Mouse (Mus musculus): ENCODE results near the gene Zmynd12.

Gene Zmynd12

DNA sequence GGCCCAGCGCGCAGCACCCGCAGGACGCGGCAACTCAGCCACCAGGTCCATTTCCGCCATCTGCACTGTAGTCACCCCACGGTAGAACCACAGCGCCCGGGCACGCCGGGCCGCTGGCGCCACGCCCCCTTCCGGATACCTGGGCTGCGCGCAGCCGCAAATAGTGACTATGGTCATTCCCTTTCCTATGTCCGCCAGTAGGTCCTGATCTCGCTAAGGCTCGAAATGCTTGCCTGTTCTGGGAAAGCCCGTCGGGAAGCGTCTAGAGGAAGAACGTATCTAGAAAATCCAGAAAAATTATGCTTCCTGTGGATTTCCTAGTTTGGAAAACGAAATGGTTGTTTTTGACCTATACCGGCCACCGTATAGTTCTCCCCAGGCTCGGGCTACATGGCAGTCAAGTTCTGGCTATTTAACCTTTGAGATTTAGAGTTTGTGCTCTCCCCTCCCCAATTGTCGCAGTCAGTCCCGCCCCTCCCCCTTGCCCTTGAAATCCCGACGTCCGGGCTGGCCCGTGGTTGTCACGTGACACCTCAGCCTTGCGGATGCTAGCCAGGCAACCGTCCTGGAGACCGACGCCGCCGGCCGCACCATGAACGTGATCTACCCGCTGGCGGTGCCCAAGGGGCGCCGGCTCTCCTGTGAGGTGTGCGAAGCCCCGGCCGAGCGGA lies at the start of gene Zmynd12, which contains the start of gene Ppcs:
Zmynd12 (plus strand) TSS at position 521 of the 671 bp plus-strand sequence.
Ppcs (minus strand) TSS at position 127 of the 671 bp plus-strand sequence.
- DNase-seq (ENCODE audit: low spot score in 2 of 2): peak; percentile 84 to 87

DNA sequence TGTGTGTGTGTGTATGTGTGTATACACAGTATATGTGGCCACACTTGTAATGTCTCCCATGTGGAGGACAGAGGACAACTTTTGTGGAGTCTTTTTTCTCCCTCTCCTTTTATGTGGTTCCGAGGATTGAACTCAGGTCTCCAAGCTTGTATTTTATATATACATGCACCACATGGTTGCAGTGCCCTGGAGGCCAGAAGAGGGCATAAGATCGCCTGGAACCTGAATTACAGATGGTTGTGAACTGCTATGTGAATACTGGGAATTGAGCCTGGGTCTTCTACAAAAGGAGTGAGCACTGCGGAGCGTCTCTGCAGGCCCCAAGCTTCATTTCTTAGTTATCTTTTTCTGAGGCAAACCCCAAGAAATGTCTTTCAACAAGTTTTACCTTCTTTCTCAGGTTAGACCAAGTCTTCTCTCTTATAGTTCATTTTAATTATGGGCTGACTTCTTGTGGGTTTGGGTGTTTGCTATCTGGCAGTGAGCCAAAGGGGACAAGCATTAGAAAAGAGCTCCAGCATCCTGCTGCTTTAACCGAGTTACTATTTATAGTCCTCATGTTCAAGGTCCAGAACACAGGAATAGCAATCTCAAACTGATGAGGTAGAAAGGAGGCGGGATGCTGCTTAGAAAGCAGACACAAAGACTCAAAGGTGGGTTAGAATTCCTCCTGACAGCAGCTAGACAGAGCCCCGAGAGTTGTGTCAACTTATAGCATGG lies 41.0 kb upstream of the Zmynd12 start:
- no peak for DNase-seq (ENCODE audit: low spot score in 2 of 2)

DNA sequence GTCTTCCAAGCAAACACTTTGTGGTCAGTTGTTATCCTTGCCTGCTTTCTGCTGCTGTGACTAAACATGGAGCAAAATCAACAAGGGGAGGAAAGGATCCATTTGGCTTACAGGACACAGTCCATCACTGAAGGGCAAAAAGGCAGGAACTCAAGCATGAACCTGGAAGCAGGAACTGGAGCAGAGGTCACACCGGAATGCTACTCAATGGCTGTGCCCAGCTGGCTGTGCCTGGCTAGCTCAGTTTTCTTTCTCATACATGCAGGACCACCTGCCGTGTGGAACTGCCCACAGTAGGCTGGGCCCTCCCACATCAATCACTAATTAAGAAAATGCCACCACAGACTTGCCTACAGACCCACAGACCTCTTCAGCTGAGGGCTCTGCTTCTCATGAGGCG lies 33.4 kb upstream of the Zmynd12 start:
- no peak for DNase-seq (ENCODE audit: low spot score in 2 of 2)

DNA sequence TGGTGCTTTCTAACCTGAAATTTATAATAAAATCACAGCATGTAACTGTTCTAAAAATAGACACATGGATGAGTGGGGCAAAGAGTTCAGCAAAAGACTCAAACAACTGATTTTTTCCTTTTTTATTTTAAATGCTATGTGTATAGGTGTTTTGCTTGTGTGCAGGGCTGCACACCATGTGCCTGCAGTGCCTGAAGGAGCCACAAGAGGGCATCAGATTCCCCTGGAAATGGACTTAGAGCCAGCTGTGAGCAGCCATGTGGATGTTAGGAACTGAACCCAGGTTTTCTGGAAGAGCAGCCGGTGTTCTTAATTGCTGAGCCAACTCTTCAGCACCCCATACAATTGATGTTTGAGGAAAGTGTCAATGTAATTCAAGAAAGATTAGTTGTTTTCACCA lies 32.2 kb upstream of the Zmynd12 start:
- no peak for DNase-seq (ENCODE audit: low spot score in 2 of 2)

DNA sequence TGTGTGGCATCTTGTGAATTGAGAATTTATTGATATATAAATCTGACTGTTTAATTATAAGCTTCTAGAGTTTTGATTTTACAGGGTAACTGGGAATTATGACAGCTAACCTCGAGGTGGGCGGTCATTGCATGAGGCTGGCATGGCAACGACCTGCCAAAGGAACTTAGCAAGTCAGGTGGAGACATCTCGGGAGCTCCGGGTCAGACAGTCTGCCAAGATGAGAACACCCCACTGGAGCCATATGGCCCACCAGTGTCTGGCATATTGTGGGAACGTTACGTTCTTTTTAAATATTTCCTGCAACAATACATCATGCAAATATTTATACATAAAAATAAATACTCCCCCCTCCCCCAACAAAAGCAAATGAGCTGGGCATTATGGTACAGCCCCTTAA lies 23.9 kb upstream of the Zmynd12 start:
- no peak for DNase-seq (ENCODE audit: low spot score in 2 of 2)

DNA sequence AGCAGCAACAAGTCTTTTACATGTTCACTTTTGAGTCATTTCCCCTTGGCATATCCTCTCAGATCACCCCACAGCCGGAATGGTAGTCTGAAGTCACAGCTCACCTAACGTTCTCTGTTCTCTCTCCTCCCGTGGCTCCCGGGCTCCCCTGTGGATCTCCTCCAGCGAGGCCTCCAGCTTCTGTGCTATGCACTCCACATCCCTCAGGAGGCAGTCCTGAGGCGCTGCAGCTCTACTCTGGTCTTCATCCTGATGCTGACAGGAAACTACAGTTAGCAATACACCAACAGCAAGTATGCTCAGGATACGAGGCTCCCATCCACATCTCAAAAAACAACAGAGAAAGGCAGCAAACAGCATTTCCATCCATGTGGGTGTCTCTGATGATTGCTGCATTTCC lies 21.7 kb upstream of the Zmynd12 start:
- no peak for DNase-seq (ENCODE audit: low spot score in 2 of 2)

DNA sequence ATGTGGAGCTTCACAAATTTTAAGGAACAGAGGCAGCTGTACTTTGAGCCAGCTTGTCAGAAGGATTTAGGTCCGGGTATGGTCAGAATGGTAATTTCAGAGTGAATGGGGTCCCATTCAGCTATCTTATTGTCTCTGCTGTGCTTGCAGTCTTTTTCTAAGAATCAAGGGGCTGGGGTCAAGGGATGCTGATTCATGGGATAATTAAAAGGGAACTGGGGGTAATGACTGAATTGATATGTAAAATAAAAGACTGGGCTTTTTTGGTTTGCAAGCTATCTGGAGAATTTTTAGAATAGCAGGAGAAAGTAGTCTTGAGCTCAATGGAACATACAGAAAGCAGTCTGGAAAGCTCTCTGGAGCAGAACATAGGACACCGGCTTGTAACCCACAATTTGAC lies 19.2 kb upstream of the Zmynd12 start:
- DNase-seq (ENCODE audit: low spot score in 2 of 2): no peak

DNA sequence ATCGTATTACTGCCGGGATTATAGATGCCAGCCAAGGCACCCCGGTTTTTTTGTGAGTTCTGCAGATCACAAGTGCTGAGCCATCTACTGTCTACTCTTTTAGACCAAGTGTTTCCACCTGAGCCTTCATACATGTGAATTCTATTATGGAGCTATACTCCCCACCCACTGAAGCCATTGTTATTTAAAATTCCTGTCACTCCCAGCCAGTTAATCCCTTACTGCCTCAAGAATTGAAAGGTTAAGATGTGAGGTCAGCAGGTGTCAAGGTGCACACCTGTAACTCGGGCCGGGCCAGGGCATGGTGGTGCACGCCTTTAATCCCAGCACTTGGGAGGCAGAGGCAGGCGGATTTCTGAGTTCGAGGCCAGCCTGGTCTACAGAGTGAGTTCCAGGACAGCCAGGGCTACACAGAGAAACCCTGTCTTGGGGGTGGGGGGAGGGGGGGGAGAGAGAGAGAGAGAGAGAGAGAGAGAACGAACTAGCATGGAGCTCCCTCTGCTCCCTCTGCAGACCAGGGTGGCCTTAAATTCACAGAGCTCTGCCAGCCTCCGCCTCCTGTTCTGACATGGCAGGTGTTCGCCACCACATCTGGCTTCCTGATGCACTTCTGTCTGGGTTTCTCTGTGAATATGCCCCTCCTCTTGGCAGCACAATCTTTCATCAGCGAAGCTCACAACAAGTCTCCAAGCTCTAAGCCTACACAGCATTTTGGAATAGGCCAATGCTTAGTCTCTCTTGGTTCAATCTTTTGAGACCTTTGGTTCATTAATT lies 10.6 kb upstream of the Zmynd12 start:
- DNase-seq (ENCODE audit: low spot score in 2 of 2): no peak

DNA sequence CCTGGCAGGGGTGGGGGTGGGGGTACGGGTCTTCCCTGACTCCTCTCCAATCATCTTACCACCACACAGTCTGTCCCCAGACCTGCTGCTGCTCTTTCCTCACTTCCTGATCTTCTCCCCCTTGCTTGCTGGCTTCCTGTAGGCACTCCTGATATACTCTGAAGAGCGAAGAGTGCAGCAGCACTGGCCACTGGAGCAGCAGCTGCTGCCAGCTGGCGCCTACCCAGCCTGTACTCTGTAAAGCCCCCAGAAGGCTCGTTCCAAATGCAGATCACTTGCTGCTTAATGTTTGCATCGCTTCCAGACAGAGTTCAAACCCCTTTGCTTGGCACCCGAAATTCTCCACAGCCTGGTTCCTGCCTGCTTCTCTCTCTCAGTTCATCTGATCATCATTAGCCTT lies 9.8 kb upstream of the Zmynd12 start:
- DNase-seq (ENCODE audit: low spot score in 2 of 2): no peak

DNA sequence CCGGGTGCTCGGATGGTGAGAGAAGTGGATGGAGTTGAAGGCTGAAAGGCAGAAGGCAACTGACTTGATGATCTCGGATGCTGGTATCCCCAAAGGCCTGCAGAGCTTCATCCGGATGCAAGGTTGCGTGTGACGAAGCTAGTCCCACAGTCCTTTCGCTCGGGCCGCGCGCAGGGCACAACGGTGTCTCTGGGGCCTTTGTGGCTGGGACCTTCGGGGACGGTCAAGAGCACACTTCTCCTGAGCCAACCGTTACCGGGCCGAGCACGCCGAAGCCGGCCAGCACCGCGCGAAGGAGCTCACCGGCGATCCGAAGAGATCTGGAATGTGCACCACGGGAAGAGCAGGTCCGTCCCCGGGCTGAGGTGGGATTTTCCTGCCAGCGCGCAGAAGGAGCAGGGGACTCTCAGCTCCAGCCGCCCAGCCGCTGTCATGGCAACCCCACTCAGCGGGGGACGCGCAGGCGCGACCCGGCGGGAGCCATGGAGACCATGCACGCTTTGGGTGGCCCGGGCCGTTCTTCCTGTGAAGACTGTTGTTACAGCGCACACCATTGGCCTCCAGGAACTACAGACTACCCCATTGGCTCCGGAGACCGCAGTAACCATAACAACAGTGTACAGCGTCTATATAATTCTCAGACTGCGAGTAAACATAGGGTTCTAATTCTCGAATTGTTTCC lies 7.4 kb upstream of the Zmynd12 start, which contains the start of gene Ccdc30:
Ccdc30 (minus strand) TSS at position 450 of the 682 bp plus-strand sequence.
- DNase-seq (ENCODE audit: low spot score in 2 of 2): peak; percentile 71 to 78

DNA sequence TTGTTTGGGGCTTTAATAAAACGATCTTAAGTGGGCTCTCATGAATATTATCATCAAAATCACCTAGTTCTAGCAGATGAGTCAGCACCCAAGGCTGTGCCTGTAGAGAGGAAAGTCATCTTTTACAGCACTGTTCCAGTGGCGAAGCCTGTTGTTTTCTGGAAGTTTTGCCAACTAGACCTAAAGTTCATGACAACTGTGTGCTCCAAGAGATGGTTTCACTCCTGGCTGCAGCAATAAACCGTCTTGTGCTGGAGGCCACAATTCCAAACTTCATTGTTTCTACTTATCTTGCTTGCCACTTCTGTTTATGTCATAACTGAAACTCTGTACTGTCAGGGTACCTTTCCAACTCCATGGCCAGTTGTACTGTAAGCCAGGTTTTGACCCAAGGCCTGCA lies 5.3 kb upstream of the Zmynd12 start:
- no peak for DNase-seq (ENCODE audit: low spot score in 2 of 2)

DNA sequence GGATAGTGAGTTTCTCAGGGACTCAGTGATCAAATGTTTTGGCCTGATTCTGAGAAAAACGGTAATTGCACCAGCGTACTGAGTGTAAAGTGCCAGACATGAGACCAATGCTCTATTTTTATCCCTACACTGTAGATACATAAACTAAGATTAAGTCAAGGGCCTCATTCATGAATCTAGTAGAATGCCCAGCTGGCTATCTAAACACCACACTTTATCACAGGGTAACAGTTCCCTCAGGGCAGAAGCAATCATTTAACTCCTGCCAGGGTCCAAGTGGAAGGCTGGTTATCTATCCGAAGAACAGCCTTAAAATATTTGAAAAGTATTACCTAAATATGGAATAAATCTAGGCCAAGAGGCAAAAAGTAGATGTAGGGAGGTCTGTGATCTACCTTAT lies 4.7 kb upstream of the Zmynd12 start:
- DNase-seq (ENCODE audit: low spot score in 2 of 2): no peak

DNA sequence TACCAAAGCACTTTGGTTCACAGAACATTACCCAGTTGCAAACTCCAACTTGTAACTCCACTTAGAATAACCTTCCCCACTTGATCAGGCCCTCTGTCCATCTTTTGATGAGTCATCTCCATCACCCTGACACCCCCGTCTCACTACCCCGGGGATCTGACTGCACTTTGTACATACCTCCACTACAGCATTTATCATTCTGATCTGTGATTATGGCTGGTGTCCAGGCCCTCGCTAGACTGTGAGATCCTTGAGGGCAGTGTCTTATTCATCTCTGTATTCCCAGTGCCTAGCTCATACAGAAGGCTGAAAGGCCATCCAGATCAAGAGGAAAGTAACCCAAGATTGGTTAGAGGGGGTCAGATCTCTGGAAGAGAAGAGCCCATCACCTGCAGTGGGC lies 1.4 kb upstream of the Zmynd12 start:
- DNase-seq (ENCODE audit: low spot score in 2 of 2): no peak

DNA sequence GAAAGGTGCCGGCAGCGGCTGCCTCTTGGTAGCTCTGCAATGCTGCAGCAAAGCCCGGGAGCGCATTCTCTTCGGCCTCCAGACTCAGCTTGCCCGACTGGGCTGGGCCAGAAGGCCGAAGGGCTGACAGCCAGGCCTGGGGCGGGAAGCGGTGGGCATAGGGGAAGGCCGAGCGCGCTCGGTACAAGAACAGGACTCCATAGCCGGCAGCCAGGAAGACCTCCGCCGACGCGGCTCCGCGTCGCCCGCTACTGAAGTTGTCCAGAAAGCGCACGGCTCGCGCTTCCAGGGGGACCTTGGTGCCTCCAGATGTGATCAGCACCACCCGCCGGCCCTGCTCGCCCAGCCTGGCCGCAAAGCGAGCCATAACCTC lies 707 bp upstream of the Zmynd12 start:
- no peak for DNase-seq (ENCODE audit: low spot score in 2 of 2)

DNA sequence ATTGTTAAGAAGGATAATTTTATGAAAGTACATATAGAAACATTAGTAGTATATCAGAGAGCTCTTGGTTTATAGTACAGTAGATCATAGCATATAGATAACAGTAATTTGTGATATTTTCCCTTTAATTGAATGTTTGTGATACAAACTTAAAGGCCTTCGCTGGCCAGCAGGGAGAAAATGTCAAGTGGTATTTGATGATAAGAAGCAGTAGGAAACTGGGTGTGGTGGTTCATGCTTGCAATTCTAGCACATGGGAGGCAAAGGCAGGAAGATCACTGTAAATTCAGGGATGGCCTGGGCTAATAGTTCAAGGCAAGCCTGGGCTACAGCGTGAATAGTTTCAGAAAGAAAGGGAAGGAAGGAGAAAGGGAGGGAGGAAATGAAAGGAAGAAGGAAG lies 2.5 kb downstream of the Zmynd12 start:
- no peak for DNase-seq (ENCODE audit: low spot score in 2 of 2)

DNA sequence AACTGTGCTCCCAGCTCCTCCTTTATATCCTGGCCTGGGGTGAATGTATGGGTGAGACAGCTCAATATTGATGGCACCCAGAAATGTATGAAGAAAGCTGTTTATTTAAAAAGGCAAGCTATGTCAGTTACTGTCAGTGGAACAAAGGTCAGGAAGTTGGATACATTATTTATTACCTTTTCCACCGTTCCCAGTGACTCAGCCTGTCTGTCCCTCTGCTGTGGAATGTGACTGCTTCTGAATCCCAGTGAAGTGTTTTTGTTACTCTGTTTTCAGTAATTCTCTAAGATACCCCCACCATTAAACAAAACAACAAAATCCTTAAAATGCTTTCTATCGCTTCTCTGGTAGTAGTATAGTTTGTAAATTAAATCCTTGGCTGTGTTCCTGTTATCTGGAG lies 3.0 kb downstream of the Zmynd12 start:
- DNase-seq (ENCODE audit: low spot score in 2 of 2): no peak

DNA sequence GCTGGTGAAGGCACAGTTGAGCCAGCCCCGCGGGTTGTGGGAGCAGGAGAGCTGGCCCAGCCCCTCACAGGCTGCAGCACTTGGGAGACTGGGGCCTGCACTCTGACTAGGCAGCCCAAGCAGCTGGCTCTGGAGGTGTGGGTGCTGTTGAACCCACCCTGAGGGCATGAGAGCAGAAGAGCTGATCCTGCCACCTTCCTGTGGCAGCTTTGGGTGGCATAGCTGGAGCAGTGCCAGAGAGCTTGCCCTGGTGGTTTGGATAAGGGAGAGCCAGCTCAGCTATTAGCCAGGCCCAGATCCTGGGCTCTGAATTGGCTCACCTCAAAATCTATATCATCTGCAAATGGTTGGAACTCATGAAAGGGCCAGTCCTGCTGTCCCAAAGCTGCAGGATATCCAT lies 5.1 kb downstream of the Zmynd12 start:
- DNase-seq (ENCODE audit: low spot score in 2 of 2): no peak

DNA sequence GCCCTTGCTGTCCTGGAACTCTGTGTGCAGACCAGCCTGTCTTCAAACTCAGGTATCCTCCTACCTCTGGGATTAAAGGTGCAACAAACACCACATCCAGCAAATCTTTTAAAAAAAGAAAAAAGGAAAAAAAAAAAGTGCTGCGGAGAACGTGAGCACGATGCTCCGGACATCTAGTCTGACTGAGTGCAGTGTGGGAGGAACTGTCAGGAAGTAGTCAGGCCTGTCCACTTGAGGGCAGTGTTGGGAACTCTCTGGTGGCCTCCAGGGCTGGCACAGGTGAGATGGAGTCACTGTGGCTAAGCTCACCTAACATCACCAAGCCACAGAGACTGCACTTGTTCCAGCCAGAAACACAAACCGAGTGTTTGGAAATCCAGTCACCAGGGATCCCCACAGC lies 8.1 kb downstream of the Zmynd12 start:
- peak; percentile 27 to 31 for DNase-seq (ENCODE audit: low spot score in 2 of 2)

DNA sequence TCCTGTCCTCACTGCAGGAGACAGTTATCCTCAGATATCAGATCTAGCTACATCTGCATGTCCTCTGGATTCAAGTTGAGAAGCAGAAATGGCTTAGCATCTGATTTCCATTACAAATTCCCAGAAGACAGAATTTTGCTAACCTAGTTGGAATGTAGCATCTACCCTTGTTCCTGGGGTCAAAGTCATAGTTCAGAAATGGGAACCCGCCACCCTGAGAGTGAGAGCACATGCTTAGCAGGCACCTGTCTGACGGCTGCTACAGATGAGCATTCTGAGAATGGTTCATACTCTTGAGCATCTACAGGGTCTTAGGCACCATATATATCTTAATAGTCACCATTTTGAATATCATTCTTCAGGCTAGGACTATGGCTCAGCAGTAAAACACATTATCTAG lies 15.3 kb downstream of the Zmynd12 start:
- no peak for DNase-seq (ENCODE audit: low spot score in 2 of 2)

DNA sequence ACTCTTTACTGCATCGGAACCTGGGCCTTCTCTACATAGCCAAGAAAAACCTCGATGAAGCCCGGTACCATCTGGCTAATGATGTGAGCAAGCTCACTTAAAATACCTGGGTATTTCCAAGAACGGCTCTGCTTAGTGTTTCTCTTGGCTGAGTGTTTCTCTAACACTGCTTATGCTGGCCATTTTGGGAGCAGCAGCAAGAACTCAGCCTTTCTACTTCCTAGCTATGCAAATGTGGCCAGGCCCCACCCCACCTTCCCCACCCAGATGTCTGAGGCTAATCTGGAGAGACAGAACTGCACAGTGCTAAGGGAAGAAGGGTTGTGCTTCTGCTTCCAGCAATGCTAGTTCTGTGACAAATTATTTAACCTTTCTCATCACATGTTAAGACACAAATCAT lies 19.2 kb downstream of the Zmynd12 start:
- no peak for DNase-seq (ENCODE audit: low spot score in 2 of 2)

DNA sequence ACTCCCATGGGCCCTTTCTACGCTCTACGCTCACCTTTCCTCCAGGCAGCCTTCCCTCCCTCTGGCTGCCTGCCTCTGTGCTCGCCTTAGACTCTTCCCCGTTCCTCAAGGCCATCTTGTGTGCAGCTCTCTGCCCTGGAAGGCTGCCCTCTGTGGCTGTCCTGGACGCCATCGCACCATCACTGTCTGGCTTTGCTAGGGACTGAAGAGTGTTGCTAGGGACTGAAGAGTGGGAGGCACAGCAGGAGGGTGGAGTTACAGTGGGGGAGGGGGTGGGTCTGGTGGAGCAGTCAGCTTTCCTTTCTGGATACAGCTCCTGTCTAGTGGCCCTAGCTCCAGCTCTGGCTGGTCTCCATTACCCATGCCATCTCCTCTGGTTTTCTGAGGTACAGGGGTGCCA lies 19.9 kb downstream of the Zmynd12 start:
- no peak for DNase-seq (ENCODE audit: low spot score in 2 of 2)

DNA sequence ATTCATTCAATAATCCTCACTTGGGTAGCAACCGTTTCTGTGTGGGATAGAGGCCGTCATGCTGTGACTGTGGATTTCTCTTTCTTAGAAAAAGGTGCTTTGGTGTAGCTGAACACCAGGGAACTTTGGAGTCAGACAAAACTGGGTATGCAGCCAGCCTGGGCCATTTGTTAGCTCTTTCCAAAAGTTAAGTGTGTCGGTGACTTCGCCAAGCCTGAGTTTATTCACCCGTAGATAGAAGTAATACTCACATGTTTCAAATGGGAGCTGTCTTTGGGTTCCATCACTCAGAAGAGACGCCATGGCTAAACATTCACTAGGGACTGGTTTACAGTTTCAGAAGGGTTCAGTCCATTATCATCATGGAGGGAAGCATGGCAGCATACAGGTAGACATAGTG lies 24.6 kb downstream of the Zmynd12 start:
- DNase-seq (ENCODE audit: low spot score in 2 of 2): no peak
